Mouse (Mus musculus) thymus, adult 2 months (tissue): ENCODE measurements around the gene Lgmn. TPM values are rescaled to one million over a fixed set of nuclear protein-coding genes. Genes with fewer than 3 reads are reported as not detected.

Experiments used
- DNase-seq: peaks from one replicate; pipeline ENCODE4 v3.0.0; 2021
- H3K27ac ChIP-seq: fragments of 200-500 bp; 2 replicates; pipeline ENCODE4 v1.5.1; 2012; ENCODE audit warnings: low read length, control low read depth; ENCODE audit not compliant: control insufficient read depth, insufficient read depth
- H3K27me3 ChIP-seq: fragments of 200-500 bp; 2 replicates; pipeline ENCODE4 v1.6.1; 2012; ENCODE audit warnings: mild to moderate bottlenecking, low read length, moderate library complexity, mixed read lengths; ENCODE audit not compliant: control insufficient read depth, insufficient read depth
- H3K36me3 ChIP-seq: fragments of 200-500 bp; 2 replicates; pipeline ENCODE4 v1.6.1; 2012; ENCODE audit warnings: mild to moderate bottlenecking, low read length, moderate library complexity; ENCODE audit not compliant: control insufficient read depth, insufficient read depth
- H3K4me1 ChIP-seq: fragments of 200-500 bp; replicated peaks from 2 replicates; pipeline ENCODE4 v1.6.1; 2012; ENCODE audit warnings: low read length; ENCODE audit not compliant: control insufficient read depth, insufficient read depth
- H3K4me3 ChIP-seq: fragments of 200-500 bp; 2 replicates; pipeline ENCODE4 v1.5.1; 2012; ENCODE audit warnings: mild to moderate bottlenecking, low read length, control low read depth, moderate library complexity; ENCODE audit not compliant: control insufficient read depth, insufficient read depth
- CTCF ChIP-seq: fragments of 200-500 bp; IDR thresholded peaks from 2 replicates; pipeline ENCODE4 v1.5.1; 2012; ENCODE audit warnings: mild to moderate bottlenecking, control low read depth, low read length, moderate library complexity, borderline replicate concordance; ENCODE audit not compliant: control insufficient read depth, poor library complexity, insufficient read depth; ENCODE audit errors: extremely low read depth
- POLR2A ChIP-seq: fragments of 200-500 bp; IDR thresholded peaks from 2 replicates; pipeline ENCODE4 v1.6.1; 2012; ENCODE audit warnings: mild to moderate bottlenecking, low read length, control low read depth, moderate library complexity; ENCODE audit not compliant: control insufficient read depth, poor library complexity, insufficient read depth; ENCODE audit errors: extremely low read depth
- WGBS: fragments of 180-500 bp; shearing (Covaris S2); methylation state at CpG from one replicate; pipeline ENCODE4 v1.1.7; 2018; 5-methylcytosine and 5-hydroxymethylcytosine counted together
- polyA plus RNA-seq: library from polyadenylated mRNA; depleted of rRNA; stranded (reverse); fragments of >200 nt; gene quantifications from 2 replicates; pipeline ENCODE4 v1.2.3, GENCODE M21; 2012

Gene Lgmn
- polyA plus RNA-seq, 1 experiment: 88.9 TPM

DNA sequence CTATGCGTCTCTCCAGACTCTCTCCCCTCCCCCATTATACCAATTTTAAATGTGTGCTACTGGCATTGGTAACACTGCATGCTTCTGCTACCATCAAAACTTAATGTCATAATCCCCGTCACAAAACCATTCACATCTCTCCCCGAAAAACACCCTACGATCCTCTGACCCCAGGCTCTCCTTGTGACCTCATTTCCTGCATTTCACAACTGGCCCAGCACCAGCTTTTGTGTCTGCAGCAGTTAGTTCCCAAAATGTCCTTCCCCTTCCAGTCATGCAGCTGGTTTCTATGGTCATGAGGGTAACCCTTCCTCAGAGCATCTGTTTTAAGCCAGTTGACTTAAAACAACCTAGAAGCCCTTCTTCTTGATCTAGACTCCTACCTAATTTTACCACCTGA, 5.8 kb upstream of the Lgmn start:
- DNase-seq: no peak
- Histone ChIP-seq H3K36me3 (no peaks in the 10 kb centered on the region), H3K27ac (no peak overlapping the region), H3K4me3 (no peak overlapping the region), H3K4me1 (peaks cover 2% of the 10 kb centered on the region), H3K27me3 (no peaks in the 10 kb centered on the region)
- WGBS: 35% methylated on average over 4 of the region's 4 CpGs
- TF ChIP-seq CTCF: no peak

DNA sequence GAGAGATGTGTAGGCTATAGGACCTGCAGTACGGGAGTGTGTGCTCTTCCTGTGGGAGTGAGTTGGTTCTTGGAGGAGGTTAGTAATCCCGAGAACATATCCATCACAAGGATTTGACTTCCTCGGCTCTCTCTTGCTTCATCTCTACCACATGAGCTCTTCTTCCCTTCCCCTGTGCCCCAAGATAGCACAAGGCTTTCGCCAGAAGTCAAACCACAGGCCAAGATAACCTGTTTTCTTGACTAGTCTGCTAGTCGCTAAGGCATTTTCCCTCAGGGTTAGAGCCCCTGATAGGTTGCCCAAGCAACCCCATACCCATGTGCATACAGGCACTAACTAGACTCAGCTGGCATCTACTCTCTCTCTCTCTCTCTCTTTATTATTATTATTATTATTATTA, 4.1 kb upstream of the Lgmn start:
- Histone ChIP-seq H3K27ac (no peak overlapping the region), H3K27me3 (no peaks in the 10 kb centered on the region), H3K4me3 (no peak overlapping the region), H3K36me3 (no peaks in the 10 kb centered on the region), H3K4me1 (peaks cover 7% of the 10 kb centered on the region)
- 82% methylated on average over 5 of the region's 5 CpGs for WGBS
- TF ChIP-seq POLR2A: no peak
- TF ChIP-seq CTCF: no peak
- DNase-seq: no peak

DNA sequence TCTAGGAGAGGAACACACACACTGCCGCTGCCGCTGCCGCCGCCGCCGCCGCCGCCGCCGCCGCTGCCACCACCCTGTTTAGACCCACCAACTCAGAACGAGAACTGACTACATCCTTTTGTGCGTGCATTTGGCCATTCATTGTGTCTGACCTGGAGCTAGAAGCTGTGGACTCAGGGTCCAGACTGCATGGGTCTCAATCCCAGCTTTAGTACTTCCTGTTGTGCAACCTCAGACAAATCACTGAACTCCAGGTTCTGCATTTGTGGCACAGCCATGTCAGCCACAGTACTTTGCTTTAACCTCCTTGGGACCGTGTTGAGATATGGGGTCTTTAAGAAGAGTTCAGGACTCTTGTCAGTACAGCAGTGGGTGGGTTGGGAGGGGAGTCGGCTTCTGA, 3.0 kb upstream of the Lgmn start:
- Histone ChIP-seq H3K4me1 (peaks cover 7% of the 10 kb centered on the region), H3K4me3 (no peak overlapping the region), H3K36me3 (no peaks in the 10 kb centered on the region), H3K27me3 (no peaks in the 10 kb centered on the region), H3K27ac (no peak overlapping the region)
- no peak for TF ChIP-seq POLR2A
- TF ChIP-seq CTCF: no peak
- WGBS: 89% methylated on average over 15 of the region's 15 CpGs
- DNase-seq: no peak

DNA sequence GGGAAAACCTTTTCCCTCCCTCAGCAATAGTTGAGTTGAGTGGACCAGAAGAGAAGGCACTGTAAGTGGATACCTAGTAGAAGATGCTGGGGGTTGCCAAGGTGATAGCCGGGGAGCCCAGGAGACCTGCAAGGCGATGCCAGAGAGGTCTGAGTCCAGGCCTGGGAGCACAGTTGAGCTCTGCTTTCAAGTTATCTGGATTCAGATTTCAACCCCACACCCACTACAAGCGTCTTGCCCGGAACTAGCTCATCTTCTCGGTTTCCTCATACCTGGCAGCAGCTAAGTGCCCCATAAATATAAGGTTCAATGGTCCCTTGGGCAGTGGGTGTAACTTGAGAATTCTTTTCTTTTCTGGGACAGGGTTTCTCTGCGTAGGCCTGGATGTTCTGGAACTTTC, 1.5 kb upstream of the Lgmn start:
- 96% methylated on average over 6 of the region's 6 CpGs for WGBS
- Histone ChIP-seq H3K27ac (no peak overlapping the region), H3K27me3 (no peaks in the 10 kb centered on the region), H3K36me3 (no peaks in the 10 kb centered on the region), H3K4me3 (no peak overlapping the region), H3K4me1 (peaks cover 7% of the 10 kb centered on the region)
- DNase-seq: no peak
- TF ChIP-seq POLR2A: no peak
- no peak for TF ChIP-seq CTCF

DNA sequence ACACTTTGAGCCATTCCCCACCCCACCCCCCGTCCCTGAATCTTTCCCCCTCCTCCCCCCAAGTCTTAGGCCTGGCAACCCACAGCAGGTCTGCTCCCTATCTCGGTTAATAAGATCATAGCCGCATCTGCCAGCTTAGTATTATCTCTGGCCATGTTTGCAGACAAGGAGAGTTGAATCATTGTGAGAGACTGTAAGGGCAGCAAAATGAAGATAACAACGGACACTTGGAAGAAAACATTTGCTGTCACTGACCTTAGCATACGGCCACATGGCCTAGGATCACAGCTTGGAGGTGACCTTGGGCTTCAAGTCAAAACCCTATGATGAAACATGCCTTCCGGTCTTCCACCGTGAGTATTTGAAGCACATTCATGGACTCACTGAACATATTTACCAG, 938 bp upstream of the Lgmn start:
- Histone ChIP-seq H3K36me3 (no peaks in the 10 kb centered on the region), H3K4me1 (peaks cover 7% of the 10 kb centered on the region), H3K27ac (no peak overlapping the region), H3K27me3 (no peaks in the 10 kb centered on the region), H3K4me3 (no peak overlapping the region)
- WGBS: 95% methylated on average over 7 of the region's 7 CpGs
- no peak for DNase-seq
- no peak for TF ChIP-seq POLR2A
- TF ChIP-seq CTCF: no peak

DNA sequence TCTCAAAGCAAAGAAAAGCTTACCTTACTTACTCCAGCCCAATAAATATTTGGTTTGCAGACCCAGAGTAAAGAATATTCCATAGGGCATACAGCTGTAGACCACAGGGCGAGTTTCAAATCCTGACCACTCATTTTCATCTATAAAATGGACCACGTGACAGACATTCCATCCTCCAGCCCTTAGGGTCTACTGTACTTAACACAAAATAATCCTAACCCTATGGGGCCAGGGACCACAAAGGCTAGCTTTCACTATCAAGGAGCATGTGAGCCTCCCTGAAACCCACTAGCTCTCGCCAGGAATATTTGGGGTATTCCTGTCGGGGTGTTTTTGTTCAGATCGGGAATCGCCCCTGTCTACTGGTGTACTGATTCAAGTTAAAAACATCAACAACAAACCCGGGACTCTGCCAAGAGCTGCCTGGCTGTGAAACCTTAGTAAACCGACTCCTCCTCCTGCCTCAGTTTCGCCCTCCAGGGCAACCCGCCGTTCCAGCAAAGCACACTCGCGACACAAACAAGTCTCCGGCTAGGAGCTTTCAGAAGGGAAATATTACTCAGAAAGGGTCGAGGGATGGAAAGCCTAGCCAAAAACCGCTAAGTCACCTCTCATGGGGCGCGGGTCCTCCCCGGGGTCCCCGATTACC, 506 bp downstream of the Lgmn start:
- no peak for TF ChIP-seq CTCF
- no peak for TF ChIP-seq POLR2A
- Histone ChIP-seq H3K27ac (no peak overlapping the region), H3K4me1 (peaks cover 7% of the 10 kb centered on the region), H3K36me3 (no peaks in the 10 kb centered on the region), H3K4me3 (peak overlapping the region; percentile 58), H3K27me3 (no peaks in the 10 kb centered on the region)
- DNase-seq: no peak
- 4% methylated on average over 20 of the region's 20 CpGs for WGBS

DNA sequence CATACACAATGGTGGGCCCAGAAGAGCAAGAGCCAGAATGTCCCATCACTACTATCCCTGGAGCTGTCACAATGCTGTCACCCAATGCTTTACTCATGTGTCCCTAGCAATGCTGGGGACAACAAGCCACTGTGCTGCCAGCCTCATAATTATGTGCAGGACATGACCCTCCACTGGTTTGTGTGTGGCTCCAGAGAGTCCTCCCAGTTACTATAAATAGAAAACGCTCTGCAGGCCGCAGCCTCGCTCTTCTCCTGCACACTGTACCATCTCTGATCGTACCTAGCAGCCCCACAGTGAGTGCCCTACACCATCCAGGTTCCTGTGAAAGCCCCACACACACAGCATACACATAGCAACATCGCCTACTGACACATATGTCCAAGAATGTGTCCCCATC, 1.7 kb downstream of the Lgmn start:
- TF ChIP-seq POLR2A (no peak), CTCF (no peak)
- peaks cover 7% of the 10 kb centered on the region for H3K4me1 ChIP-seq
- WGBS: 90% methylated on average over 5 of the region's 5 CpGs
- no peak overlapping the region for H3K27ac ChIP-seq
- H3K27me3 ChIP-seq: no peaks in the 10 kb centered on the region
- no peaks in the 10 kb centered on the region for H3K36me3 ChIP-seq
- no peak for DNase-seq
- H3K4me3 ChIP-seq: no peak overlapping the region
